Mouse (Mus musculus): ENCODE measurements around the gene Apba1. TPM values are rescaled to one million over a fixed set of nuclear protein-coding genes. Genes with fewer than 3 reads are reported as not detected.
A peak's percentile ranks its signal among the peaks of the same experiment; 100 is the strongest.

Apba1 gene
- total RNA-seq, 1 experiment = 0.22 TPM

- no peaks in the 10 kb centered on the region for H3K9me3 ChIP-seq (ENCODE audit: control insufficient read depth, insufficient read depth, low read depth, low read length)
- H3K36me3 ChIP-seq (ENCODE audit: control insufficient read depth, insufficient read depth, low read length, poor library complexity, severe bottlenecking) = no peaks in the 10 kb centered on the region
- DNase-seq (ENCODE audit: low read depth, low spot score) = no peak
- H3K9ac ChIP-seq (ENCODE audit: insufficient read depth, low read depth, low read length, poor library complexity, severe bottlenecking) = no peak overlapping the region
- peaks cover 0 to under 1% of the 10 kb centered on the region in 2 experiments; a peak in 1 of 4 replicates for H3K4me1 ChIP-seq (ENCODE audit: control insufficient read depth in 2 of 2, insufficient read depth in 2 of 2, low read length in 2 of 2, poor library complexity in 1 of 2)
- H3K27ac ChIP-seq (ENCODE audit: insufficient read depth, low read depth, low read length, poor library complexity, severe bottlenecking) = no peak overlapping the region
- in situ Hi-C loops (cut with MboI; ENCODE audit: low sequenced_read_pairs in 2 of 2, unreplicated experiment in 2 of 2) = no loop called here
- TF ChIP-seq HCFC1 (IDR thresholded peaks at IDR 0.05; ENCODE audit: borderline replicate concordance, insufficient read depth, low read length) = no peak
- no peak for TF ChIP-seq MAFK (IDR thresholded peaks at IDR 0.05; ENCODE audit: insufficient read depth, low read depth, low read length)
- no peak for TF ChIP-seq ZC3H11A (IDR thresholded peaks at IDR 0.05; ENCODE audit: borderline replicate concordance, low read depth, low read length)
- TF ChIP-seq CHD2 (IDR thresholded peaks at IDR 0.05; ENCODE audit: low read depth, low read length) = no peak
- H3K4me3 ChIP-seq (ENCODE audit: insufficient read depth in 1 of 2, low read depth in 1 of 2, low read length in 2 of 2, poor library complexity in 1 of 2, severe bottlenecking in 1 of 2) = no peak overlapping the region
Observed at GRCm38 (mm10) chr19:23977901-23978443, 219.3 kb downstream of the Apba1 start.

- no peak overlapping the region for H3K27ac ChIP-seq (ENCODE audit: insufficient read depth, low read depth, low read length, poor library complexity, severe bottlenecking)
- TF ChIP-seq CHD2 (IDR thresholded peaks at IDR 0.05; ENCODE audit: low read depth, low read length) (no peak), MAFK (IDR thresholded peaks at IDR 0.05; ENCODE audit: insufficient read depth, low read depth, low read length) (peak; percentile 66; the same call in 1 of the 2 replicates)
- no peaks in the 10 kb centered on the region for H3K9me3 ChIP-seq (ENCODE audit: control insufficient read depth, insufficient read depth, low read depth, low read length)
- no peak overlapping the region for H3K9ac ChIP-seq (ENCODE audit: insufficient read depth, low read depth, low read length, poor library complexity, severe bottlenecking)
- DNase-seq (ENCODE audit: low read depth, low spot score) = no peak
- no peak overlapping the region for H3K4me3 ChIP-seq (ENCODE audit: insufficient read depth in 1 of 2, low read depth in 1 of 2, low read length in 2 of 2, poor library complexity in 1 of 2, severe bottlenecking in 1 of 2)
- no peaks in the 10 kb centered on the region for H3K36me3 ChIP-seq (ENCODE audit: control insufficient read depth, insufficient read depth, low read length, poor library complexity, severe bottlenecking)
- in situ Hi-C loops (cut with MboI; ENCODE audit: low sequenced_read_pairs in 2 of 2, unreplicated experiment in 2 of 2) = no loop called here
- no peaks in the 10 kb centered on the region for H3K4me1 ChIP-seq (ENCODE audit: control insufficient read depth in 2 of 2, insufficient read depth in 2 of 2, low read length in 2 of 2, poor library complexity in 1 of 2)
Observed at GRCm38 (mm10) chr19:23980598-23980997, 221.9 kb downstream of the Apba1 start.

- Histone ChIP-seq H3K27ac (ENCODE audit: insufficient read depth, low read depth, low read length, poor library complexity, severe bottlenecking) (no peak overlapping the region), H3K4me1 (ENCODE audit: control insufficient read depth in 2 of 2, insufficient read depth in 2 of 2, low read length in 2 of 2, poor library complexity in 1 of 2) (no peaks in the 10 kb centered on the region), H3K9ac (ENCODE audit: insufficient read depth, low read depth, low read length, poor library complexity, severe bottlenecking) (no peak overlapping the region), H3K36me3 (ENCODE audit: control insufficient read depth, insufficient read depth, low read length, poor library complexity, severe bottlenecking) (no peaks in the 10 kb centered on the region), H3K9me3 (ENCODE audit: control insufficient read depth, insufficient read depth, low read depth, low read length) (no peaks in the 10 kb centered on the region), H3K4me3 (ENCODE audit: insufficient read depth in 1 of 2, low read depth in 1 of 2, low read length in 2 of 2, poor library complexity in 1 of 2, severe bottlenecking in 1 of 2) (no peak overlapping the region)
- no peak for DNase-seq (ENCODE audit: low read depth, low spot score)
- in situ Hi-C loops (cut with MboI; ENCODE audit: low sequenced_read_pairs in 2 of 2, unreplicated experiment in 2 of 2) = no loop called here
- no peak for TF ChIP-seq CHD2 (IDR thresholded peaks at IDR 0.05; ENCODE audit: low read depth, low read length)
- TF ChIP-seq HCFC1 (IDR thresholded peaks at IDR 0.05; ENCODE audit: borderline replicate concordance, insufficient read depth, low read length) = no peak
- TF ChIP-seq ZC3H11A (IDR thresholded peaks at IDR 0.05; ENCODE audit: borderline replicate concordance, low read depth, low read length) = no peak
- no peak for TF ChIP-seq MAFK (IDR thresholded peaks at IDR 0.05; ENCODE audit: insufficient read depth, low read depth, low read length)
- TF ChIP-seq ZNF384 (IDR thresholded peaks at IDR 0.05; ENCODE audit: low read depth, low read length) = no peak
Observed at GRCm38 (mm10) chr19:23984186-23984585, 225.5 kb downstream of the Apba1 start.

- no peak overlapping the region for H3K9ac ChIP-seq (ENCODE audit: insufficient read depth, low read depth, low read length, poor library complexity, severe bottlenecking)
- H3K27ac ChIP-seq (ENCODE audit: insufficient read depth, low read depth, low read length, poor library complexity, severe bottlenecking) = no peak overlapping the region
- H3K4me1 ChIP-seq (ENCODE audit: control insufficient read depth in 2 of 2, insufficient read depth in 2 of 2, low read length in 2 of 2, poor library complexity in 1 of 2) = no peaks in the 10 kb centered on the region
- in situ Hi-C loops (cut with MboI; ENCODE audit: low sequenced_read_pairs in 2 of 2, unreplicated experiment in 2 of 2) = no loop called here
- no peak for TF ChIP-seq HCFC1 (IDR thresholded peaks at IDR 0.05; ENCODE audit: borderline replicate concordance, insufficient read depth, low read length)
- no peak for TF ChIP-seq CHD2 (IDR thresholded peaks at IDR 0.05; ENCODE audit: low read depth, low read length)
- no peak for TF ChIP-seq ZNF384 (IDR thresholded peaks at IDR 0.05; ENCODE audit: low read depth, low read length)
- no peak for TF ChIP-seq MAFK (IDR thresholded peaks at IDR 0.05; ENCODE audit: insufficient read depth, low read depth, low read length)
- TF ChIP-seq ZC3H11A (IDR thresholded peaks at IDR 0.05; ENCODE audit: borderline replicate concordance, low read depth, low read length) = no peak
- DNase-seq (ENCODE audit: low read depth, low spot score) = no peak
- H3K4me3 ChIP-seq (ENCODE audit: insufficient read depth in 1 of 2, low read depth in 1 of 2, low read length in 2 of 2, poor library complexity in 1 of 2, severe bottlenecking in 1 of 2) = no peak overlapping the region
- no peaks in the 10 kb centered on the region for H3K9me3 ChIP-seq (ENCODE audit: control insufficient read depth, insufficient read depth, low read depth, low read length)
- no peaks in the 10 kb centered on the region for H3K36me3 ChIP-seq (ENCODE audit: control insufficient read depth, insufficient read depth, low read length, poor library complexity, severe bottlenecking)
Observed at GRCm38 (mm10) chr19:23987291-23987690, 228.6 kb downstream of the Apba1 start.

GRCm38 (mm10) chr19:23988166-23988565, 229.5 kb downstream of the Apba1 start:
- Histone ChIP-seq H3K4me3 (ENCODE audit: insufficient read depth in 1 of 2, low read depth in 1 of 2, low read length in 2 of 2, poor library complexity in 1 of 2, severe bottlenecking in 1 of 2) (no peak overlapping the region), H3K27ac (ENCODE audit: insufficient read depth, low read depth, low read length, poor library complexity, severe bottlenecking) (no peak overlapping the region), H3K9ac (ENCODE audit: insufficient read depth, low read depth, low read length, poor library complexity, severe bottlenecking) (no peak overlapping the region), H3K36me3 (ENCODE audit: control insufficient read depth, insufficient read depth, low read length, poor library complexity, severe bottlenecking) (no peaks in the 10 kb centered on the region), H3K9me3 (ENCODE audit: control insufficient read depth, insufficient read depth, low read depth, low read length) (no peaks in the 10 kb centered on the region), H3K4me1 (ENCODE audit: control insufficient read depth in 2 of 2, insufficient read depth in 2 of 2, low read length in 2 of 2, poor library complexity in 1 of 2) (no peaks in the 10 kb centered on the region)
- TF ChIP-seq MAFK (IDR thresholded peaks at IDR 0.05; ENCODE audit: insufficient read depth, low read depth, low read length) (no peak), CHD2 (IDR thresholded peaks at IDR 0.05; ENCODE audit: low read depth, low read length) (no peak), ZC3H11A (IDR thresholded peaks at IDR 0.05; ENCODE audit: borderline replicate concordance, low read depth, low read length) (no peak)
- in situ Hi-C loops (cut with MboI; ENCODE audit: low sequenced_read_pairs in 2 of 2, unreplicated experiment in 2 of 2) = no loop called here
- no peak for DNase-seq (ENCODE audit: low read depth, low spot score)

All from ES-E14 (cell line).